Mouse (Mus musculus) right cerebral cortex, postnatal 10 days (tissue): ENCODE measurements around the gene Lrrc55.

Source experiments
- DNase-seq, 2 experiments: peaks; one replicate each; pipeline ENCODE4 v3.0.0; 2021; ENCODE audit warnings: low spot score in 2 of 2

The Lrrc55 gene

GRCm38 (mm10) chr2:85172071-85172762, 24.8 kb downstream of the Lrrc55 start:
- DNase-seq: no peak

GRCm38 (mm10) chr2:85168327-85168726, 28.7 kb downstream of the Lrrc55 start:
- no peak for DNase-seq

- no peak for DNase-seq
Observed at GRCm38 (mm10) chr2:85167624-85168023, 29.4 kb downstream of the Lrrc55 start.

- DNase-seq: no peak
Observed at GRCm38 (mm10) chr2:85163311-85164047, 33.5 kb downstream of the Lrrc55 start.

GRCm38 (mm10) chr2:85161638-85162093, 35.3 kb downstream of the Lrrc55 start:
- no peak for DNase-seq

GRCm38 (mm10) chr2:85160901-85161637, 35.9 kb downstream of the Lrrc55 start:
- no peak for DNase-seq

GRCm38 (mm10) chr2:85157382-85157781, 39.6 kb downstream of the Lrrc55 start:
- no peak for DNase-seq

- no peak for DNase-seq
Observed at GRCm38 (mm10) chr2:85156136-85156535, 40.9 kb downstream of the Lrrc55 start.

GRCm38 (mm10) chr2:85155334-85155733, 41.7 kb downstream of the Lrrc55 start:
- DNase-seq: no peak

- DNase-seq: no peak
Observed at GRCm38 (mm10) chr2:85151233-85151632, 45.8 kb downstream of the Lrrc55 start.

- no peak for DNase-seq
Observed at GRCm38 (mm10) chr2:85150373-85150772, 46.6 kb downstream of the Lrrc55 start.

- DNase-seq: no peak
Observed at GRCm38 (mm10) chr2:85147481-85147880, 49.5 kb downstream of the Lrrc55 start.

- no peak for DNase-seq
Observed at GRCm38 (mm10) chr2:85145346-85145745, 51.7 kb downstream of the Lrrc55 start.

- DNase-seq: no peak
Observed at GRCm38 (mm10) chr2:85144908-85145307, 52.1 kb downstream of the Lrrc55 start.

GRCm38 (mm10) chr2:85140833-85141232, 56.2 kb downstream of the Lrrc55 start:
- DNase-seq: no peak

GRCm38 (mm10) chr2:85139846-85140245, 57.2 kb downstream of the Lrrc55 start:
- no peak for DNase-seq

- no peak for DNase-seq
Observed at GRCm38 (mm10) chr2:85139393-85139792, 57.6 kb downstream of the Lrrc55 start.

GRCm38 (mm10) chr2:85138143-85138542, 58.9 kb downstream of the Lrrc55 start:
- peak in 1 of 2 experiments; percentile 35 for DNase-seq

- peak in 1 of 2 experiments; percentile 15 for DNase-seq
Observed at GRCm38 (mm10) chr2:85137601-85138140, 59.3 kb downstream of the Lrrc55 start.

- DNase-seq: no peak
Observed at GRCm38 (mm10) chr2:85136831-85137520, 60.0 kb downstream of the Lrrc55 start.

- DNase-seq: no peak
Observed at GRCm38 (mm10) chr2:85136089-85136488, 60.9 kb downstream of the Lrrc55 start, which contains the start of gene Aplnr. Gene Aplnr, plus strand, starts transcription at chr2:85136225.
